Mouse (Mus musculus) hindbrain, postnatal 0 days (tissue): ENCODE measurements around the gene Wdr90. TPM values are rescaled to one million over a fixed set of nuclear protein-coding genes. Genes with fewer than 3 reads are reported as not detected.
"Not testable (repeated sequence)": the region's sequence is repeated elsewhere in the genome, so short reads cannot be mapped to it uniquely, and the experiment has no call there.

Experiments used
- ATAC-seq: fragments of 200-750 bp; cut with Nextera tagmentation; 2 replicates; pipeline ENCODE4 v1.8.0; 2017; ENCODE audit warnings: mild to moderate bottlenecking, moderate TSS enrichment, moderate library complexity
- DNase-seq: peaks from one replicate; pipeline ENCODE4 v3.0.0-alpha.2; 2015; ENCODE audit warnings: low spot score
- H3K27ac ChIP-seq: fragments of 300-500 bp; sonication (generic); 2 replicates; pipeline ENCODE4 v1.5.1; 2014; ENCODE audit warnings: mild to moderate bottlenecking
- H3K27me3 ChIP-seq: fragments of 300-500 bp; sonication (generic); 2 replicates; pipeline ENCODE4 v1.6.1; 2014; ENCODE audit warnings: low read length, mixed read lengths; ENCODE audit not compliant: insufficient read depth
- H3K36me3 ChIP-seq: fragments of 300-500 bp; sonication (generic); 2 replicates; pipeline ENCODE4 v1.6.1; 2014; ENCODE audit warnings: low read length, mixed read lengths; ENCODE audit not compliant: insufficient read depth
- H3K4me1 ChIP-seq: fragments of 300-500 bp; sonication (generic); 2 replicates; pipeline ENCODE4 v1.6.1; 2014; ENCODE audit warnings: antibody characterized with exemption, low read length, mixed read lengths; ENCODE audit not compliant: insufficient read depth
- H3K4me2 ChIP-seq: fragments of 300-500 bp; sonication (generic); 2 replicates; pipeline ENCODE4 v1.6.1; 2014; ENCODE audit warnings: low read depth, mild to moderate bottlenecking, low read length, moderate library complexity, mixed read lengths
- H3K4me3 ChIP-seq: fragments of 300-500 bp; sonication (generic); 2 replicates; pipeline ENCODE4 v1.5.1; 2014; ENCODE audit warnings: low read length
- H3K9ac ChIP-seq: fragments of 300-500 bp; sonication (generic); replicated peaks from 2 replicates; pipeline ENCODE4 v1.6.1; 2014; ENCODE audit warnings: mild to moderate bottlenecking, low read length, moderate library complexity, mixed read lengths
- H3K9me3 ChIP-seq: fragments of 300-500 bp; sonication (generic); 2 replicates; pipeline ENCODE4 v1.6.1; 2016; ENCODE audit warnings: low read length, mixed read lengths
- CTCF ChIP-seq: IDR thresholded peaks from 2 replicates; pipeline ENCODE4 v1.5.1; 2016; ENCODE audit warnings: antibody characterized with exemption, control low read depth, low read depth
- WGBS: fragments of 180-500 bp; shearing (Covaris S2); extraction: QIAGEN DNeasy Blood & Tissue Kit; methylation state at CpG from one replicate; pipeline ENCODE4 v1.1.7; 2014; 5-methylcytosine and 5-hydroxymethylcytosine counted together
- polyA plus RNA-seq: library from polyadenylated mRNA; unstranded; fragments of >200 nt; fragmentation: Nextera tagmentation; extraction: Ambion mirVana; gene quantifications from 2 replicates; pipeline ENCODE4 v1.2.1, GENCODE M21; 2015
- total RNA-seq: library from RNA; depleted of rRNA; stranded (reverse); fragments of >200 nt; gene quantifications from 2 replicates; pipeline ENCODE4 v1.2.3, GENCODE M21; 2014

The Wdr90 gene
- total and polyA plus RNA-seq, 2 experiments from 2014 or later = 13.2 to 75.5 TPM

GRCm38 (mm10) chr17:25809606-25810340, 51.5 kb downstream of the Wdr90 start:
- peak; percentile 63 for ATAC-seq
- TF ChIP-seq CTCF = 0 out of 2 replicates have a peak, but pooled peaks have one; percentile 15
- 6% methylated on average over 24 of the region's 25 CpGs for WGBS

GRCm38 (mm10) chr17:25808789-25809605, 52.3 kb downstream of the Wdr90 start, which contains the start of gene Fbxl16:
Fbxl16 (plus strand) TSS chr17:25809085.
- H3K4me1 ChIP-seq = peaks cover 26% of the 10 kb centered on the region
- under 1% methylated on average over 80 of the region's 100 CpGs for WGBS
- DNase-seq = peak; percentile 97

More at GRCm38 (mm10) chr17:25809606-25810340, 51.5 kb downstream of the Wdr90 start:
- Histone ChIP-seq H3K4me3 (peak overlapping the region; percentile 68), H3K4me1 (peaks cover 26% of the 10 kb centered on the region), H3K4me2 (peak overlapping the region; percentile 75), H3K9me3 (no peaks in the 10 kb centered on the region), H3K9ac (peak overlapping the region; percentile 89), H3K27me3 (no peaks in the 10 kb centered on the region), H3K36me3 (no peaks in the 10 kb centered on the region), H3K27ac (peak overlapping the region; percentile 94)
- DNase-seq = peak; percentile 61

GRCm38 (mm10) chr17:25808028-25808427, 53.3 kb downstream of the Wdr90 start:
- WGBS = 28% methylated on average over 5 of the region's 5 CpGs
- TF ChIP-seq CTCF = no peak

More at GRCm38 (mm10) chr17:25808789-25809605, 52.3 kb downstream of the Wdr90 start, which contains the start of gene Fbxl16:
- peak; percentile 86 for ATAC-seq
- no peaks in the 10 kb centered on the region for H3K36me3 ChIP-seq
- H3K9ac ChIP-seq = peak within 1 kb of the TSS; percentile 89
- H3K4me3 ChIP-seq = peak within 1 kb of the TSS; percentile 68
- H3K27me3 ChIP-seq = no peaks in the 10 kb centered on the region
- H3K9me3 ChIP-seq = no peaks in the 10 kb centered on the region
- TF ChIP-seq CTCF = peak; percentile 49
- H3K27ac ChIP-seq = peak within 1 kb of the TSS; percentile 94
- peak within 1 kb of the TSS; percentile 75 for H3K4me2 ChIP-seq

GRCm38 (mm10) chr17:25807452-25807851, 53.8 kb downstream of the Wdr90 start:
- H3K27ac ChIP-seq, ATAC-seq, H3K36me3 ChIP-seq, H3K9me3 ChIP-seq, DNase-seq, H3K4me3 ChIP-seq, H3K27me3 ChIP-seq, H3K4me2 ChIP-seq, H3K9ac ChIP-seq: not testable (repeated sequence)
- H3K4me1 ChIP-seq = peaks cover 20% of the 10 kb centered on the region
- TF ChIP-seq CTCF = peak; percentile 42
- WGBS = 36% methylated on average over 2 of the region's 2 CpGs

More at GRCm38 (mm10) chr17:25808028-25808427, 53.3 kb downstream of the Wdr90 start:
- no peaks in the 10 kb centered on the region for H3K9me3 ChIP-seq
- no peaks in the 10 kb centered on the region for H3K27me3 ChIP-seq
- no peaks in the 10 kb centered on the region for H3K36me3 ChIP-seq
- peaks cover 20% of the 10 kb centered on the region for H3K4me1 ChIP-seq
- H3K9ac ChIP-seq = peak overlapping the region; percentile 89
- ATAC-seq (no peak), DNase-seq (no peak)
- peak overlapping the region; percentile 68 for H3K4me3 ChIP-seq
- peak overlapping the region; percentile 75 for H3K4me2 ChIP-seq
- peak overlapping the region; percentile 94 for H3K27ac ChIP-seq

GRCm38 (mm10) chr17:25806507-25806906, 54.8 kb downstream of the Wdr90 start:
- no peak for TF ChIP-seq CTCF
- Histone ChIP-seq H3K4me1 (peaks cover 24% of the 10 kb centered on the region), H3K9me3 (no peaks in the 10 kb centered on the region), H3K27me3 (no peaks in the 10 kb centered on the region), H3K4me2 (no peak overlapping the region), H3K4me3 (no peak overlapping the region), H3K36me3 (no peaks in the 10 kb centered on the region), H3K27ac (no peak overlapping the region), H3K9ac (no peak overlapping the region)
- no peak for ATAC-seq
- 95% methylated on average over 4 of the region's 4 CpGs for WGBS
- no peak for DNase-seq

GRCm38 (mm10) chr17:25802825-25803517, 58.3 kb downstream of the Wdr90 start:
- ATAC-seq = peak; percentile 94
- 6% methylated on average over 10 of the region's 10 CpGs for WGBS
- Histone ChIP-seq H3K27me3 (no peaks in the 10 kb centered on the region), H3K4me2 (peak overlapping the region; percentile 32), H3K4me3 (no peak overlapping the region), H3K27ac (peak overlapping the region; percentile 77), H3K9ac (no peak overlapping the region), H3K9me3 (no peaks in the 10 kb centered on the region), H3K4me1 (0 out of 2 replicates have a peak, but pooled peaks cover 9% of the 10 kb centered on the region), H3K36me3 (no peaks in the 10 kb centered on the region)
- no peak for TF ChIP-seq CTCF
- peak; percentile 92 for DNase-seq
